Mouse (Mus musculus): ENCODE results near the gene Tspan8.

The Tspan8 gene

GRCm38 (mm10) chr10:115846930-115847329 is 30.3 kb downstream of the Tspan8 start:
- no peak for DNase-seq

- DNase-seq: no peak
Measured at GRCm38 (mm10) chr10:115848511-115848910, 31.9 kb downstream of the Tspan8 start.

GRCm38 (mm10) chr10:115860210-115860880 is 43.7 kb downstream of the Tspan8 start:
- no peak for DNase-seq

- DNase-seq: peak in 1 of 2 experiments; percentile 7
Measured at GRCm38 (mm10) chr10:115861967-115862366, 45.3 kb downstream of the Tspan8 start.

GRCm38 (mm10) chr10:115882757-115883156 is 66.1 kb downstream of the Tspan8 start:
- DNase-seq: no peak

- DNase-seq: peak in 1 of 2 experiments; percentile 47
Measured at GRCm38 (mm10) chr10:115891924-115892323, 75.3 kb downstream of the Tspan8 start.

GRCm38 (mm10) chr10:115892973-115893372 is 76.3 kb downstream of the Tspan8 start:
- DNase-seq: no peak

- no peak for DNase-seq
Measured at GRCm38 (mm10) chr10:115894045-115894444, 77.4 kb downstream of the Tspan8 start.

- peak in 1 of 2 experiments; percentile 25 for DNase-seq
Measured at GRCm38 (mm10) chr10:115896764-115897163, 80.1 kb downstream of the Tspan8 start.

GRCm38 (mm10) chr10:115897235-115897634 is 80.6 kb downstream of the Tspan8 start:
- DNase-seq: peak; percentile 54 to 66

Measured in lung, postnatal 4 days (tissue).